Mouse (Mus musculus): ENCODE measurements at regions not wholly inside any gene's neighbourhood (a gene's known extent, or its start where the extent isn't known, plus 50 kb on each side); places are given as distances from the start of the nearest gene placed in this dataset.
A peak's percentile ranks its signal among the peaks of the same experiment; 100 is the strongest.

DNA sequence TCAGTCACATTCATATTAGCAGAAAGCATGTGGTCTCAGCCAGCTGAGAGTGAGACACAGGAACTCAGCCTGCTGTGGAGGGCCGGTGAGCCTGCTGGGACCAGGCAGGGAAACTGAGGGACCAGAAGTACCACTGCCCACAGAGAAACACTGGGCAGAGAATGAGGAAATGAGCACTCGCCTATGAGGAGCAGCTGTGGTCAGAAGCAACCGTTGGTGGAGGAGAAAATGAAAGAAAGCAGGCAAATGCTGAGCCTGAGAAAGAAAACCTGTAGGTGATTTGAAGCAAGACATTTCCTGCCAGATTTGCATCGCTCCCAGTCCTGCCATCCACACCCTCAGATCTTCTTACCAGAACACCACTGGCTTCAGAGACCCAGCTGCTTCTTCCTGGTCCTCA, 187.0 kb upstream of the Sesn3 start:
- Histone ChIP-seq H3K4me2 (no peak overlapping the region), H3K27ac (no peak overlapping the region), H3K4me1 (replicated peaks) (no peaks in the 10 kb centered on the region; the same call in 1 of the 2 replicates), H3K36me3 (no peaks in the 10 kb centered on the region), H3K9ac (no peak overlapping the region), H3K4me3 (no peak overlapping the region), H3K9me3 (no peaks in the 10 kb centered on the region), H3K27me3 (no peaks in the 10 kb centered on the region)
- ATAC-seq (ENCODE audit: low FRiP score): no peak
- 89% methylated on average over 4 of the region's 4 CpGs for WGBS

DNA sequence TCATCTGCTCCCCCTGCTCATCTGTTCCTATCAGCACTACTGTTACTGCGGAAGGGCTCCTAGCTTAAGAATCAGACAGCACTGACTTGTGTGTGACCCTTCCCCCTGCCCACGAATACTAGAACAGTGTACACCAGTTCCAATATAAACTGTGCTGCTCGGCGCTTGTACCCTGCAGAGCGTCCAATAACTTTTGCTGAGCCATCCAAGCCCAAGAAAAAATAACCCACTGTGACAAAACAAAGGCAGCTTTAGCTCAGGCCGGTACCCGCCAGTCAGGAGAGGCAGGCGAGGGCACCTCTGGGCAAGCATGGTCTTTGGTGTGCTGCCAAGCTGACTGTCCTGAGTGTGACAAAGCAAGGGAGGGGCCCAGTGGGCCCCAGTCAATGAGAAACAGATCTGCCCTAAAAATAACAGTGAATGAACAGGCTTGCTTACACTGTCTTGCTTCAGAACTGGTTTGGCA, 185.0 kb upstream of the Sesn3 start:
- peak; percentile 75 for ATAC-seq (ENCODE audit: low FRiP score)
- H3K4me3 ChIP-seq: no peak overlapping the region
- no peak overlapping the region for H3K9ac ChIP-seq
- no peaks in the 10 kb centered on the region for H3K27me3 ChIP-seq
- 34% methylated on average over 8 of the region's 8 CpGs for WGBS
- H3K27ac ChIP-seq: peak overlapping the region; percentile 10; the same call in 1 of the 2 replicates
- no peaks in the 10 kb centered on the region; the same call in 1 of the 2 replicates for H3K4me1 ChIP-seq (replicated peaks)
- H3K36me3 ChIP-seq: no peaks in the 10 kb centered on the region
- no peak overlapping the region for H3K4me2 ChIP-seq
- no peaks in the 10 kb centered on the region for H3K9me3 ChIP-seq

DNA sequence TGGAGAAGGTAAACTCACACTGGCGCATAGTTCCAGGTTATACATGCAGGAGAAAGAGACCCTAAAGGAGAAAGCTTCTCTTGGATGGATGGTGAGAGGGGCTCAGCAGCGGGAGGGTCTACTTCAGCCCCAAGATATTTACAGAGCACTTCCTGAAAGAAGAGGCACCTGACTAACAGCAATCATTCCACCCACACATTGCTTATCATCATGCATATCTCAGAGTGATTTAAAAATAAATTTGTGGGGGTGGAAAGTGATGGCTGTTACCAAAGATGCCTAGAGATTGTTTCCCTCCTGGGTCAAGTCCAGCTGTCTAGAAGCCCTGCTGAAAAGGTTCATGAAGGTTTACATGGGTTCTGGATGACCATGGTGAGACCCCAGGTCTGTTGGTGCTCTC, 184.4 kb upstream of the Sesn3 start:
- Histone ChIP-seq H3K4me3 (no peak overlapping the region), H3K4me2 (no peak overlapping the region), H3K27me3 (no peaks in the 10 kb centered on the region), H3K9ac (no peak overlapping the region), H3K36me3 (no peaks in the 10 kb centered on the region), H3K9me3 (no peaks in the 10 kb centered on the region), H3K27ac (no peak overlapping the region), H3K4me1 (replicated peaks) (no peaks in the 10 kb centered on the region; the same call in 1 of the 2 replicates)
- ATAC-seq (ENCODE audit: low FRiP score): no peak
- WGBS: 92% methylated on average over 2 of the region's 2 CpGs

DNA sequence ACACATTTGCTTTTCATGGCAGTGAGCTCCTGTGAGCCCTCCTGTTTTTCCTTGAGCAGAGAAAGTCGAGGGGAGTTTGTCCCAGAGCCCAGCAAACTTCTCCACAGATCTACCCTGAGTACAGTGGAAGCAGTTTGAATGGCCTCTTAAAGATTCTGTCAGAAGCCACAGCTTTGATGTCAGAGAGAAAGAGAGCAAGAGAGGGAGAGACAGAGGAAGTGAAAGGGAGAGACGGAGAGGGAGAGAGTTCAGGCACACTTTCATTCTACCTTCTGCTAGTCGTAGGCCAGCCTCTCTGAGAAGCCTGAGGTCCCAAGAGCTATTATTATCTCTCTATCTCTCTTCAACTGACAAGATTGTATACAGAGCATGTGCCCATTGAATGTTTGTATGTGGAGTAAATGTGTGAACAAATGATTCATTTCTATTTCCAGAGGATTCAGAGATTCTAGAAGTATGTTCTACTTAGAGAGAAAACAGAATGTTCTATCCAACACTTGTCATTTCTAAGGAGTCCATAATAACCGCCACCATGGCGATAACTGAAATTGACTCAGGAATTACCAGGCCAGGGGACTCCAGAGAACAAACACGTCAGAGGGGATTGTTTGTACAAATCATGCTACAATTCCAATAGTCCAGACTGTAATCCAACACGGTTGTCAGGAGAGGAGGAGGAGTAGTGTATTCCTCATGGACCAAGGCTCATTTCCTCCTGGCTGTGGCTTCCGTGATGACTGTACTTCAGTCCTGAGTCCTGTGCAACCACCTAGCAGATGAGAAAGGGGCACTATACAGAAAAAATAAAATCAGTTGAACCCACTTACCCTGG, 183.6 kb upstream of the Sesn3 start:
- 78% methylated on average over 8 of the region's 8 CpGs for WGBS
- Histone ChIP-seq H3K36me3 (no peaks in the 10 kb centered on the region), H3K27me3 (no peaks in the 10 kb centered on the region), H3K4me3 (no peak overlapping the region), H3K27ac (no peak overlapping the region), H3K4me1 (replicated peaks) (no peaks in the 10 kb centered on the region; the same call in 1 of the 2 replicates), H3K4me2 (no peak overlapping the region), H3K9ac (no peak overlapping the region), H3K9me3 (no peaks in the 10 kb centered on the region)
- no peak for ATAC-seq (ENCODE audit: low FRiP score)

DNA sequence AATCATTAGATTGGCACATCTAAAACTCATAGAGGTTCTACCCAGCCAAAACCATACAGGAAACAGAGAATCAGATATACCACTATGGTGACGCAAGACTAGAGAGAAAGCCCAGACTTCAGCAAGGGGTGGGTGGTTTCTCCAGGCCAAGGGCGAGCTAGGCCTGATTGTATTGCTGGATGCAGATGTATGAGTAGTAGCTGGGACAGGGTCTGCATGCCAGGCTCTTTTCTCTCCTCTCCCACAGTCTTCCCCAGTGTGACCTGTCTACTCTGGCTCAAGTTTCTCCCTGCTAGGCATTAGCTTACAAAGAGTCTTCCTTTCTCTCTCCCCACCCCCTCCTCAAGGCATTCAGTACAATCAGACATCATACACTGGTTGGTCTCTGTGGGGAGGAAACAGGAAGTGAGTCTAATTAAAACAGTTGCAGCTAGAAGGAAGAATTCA, 181.8 kb upstream of the Sesn3 start:
- no peaks in the 10 kb centered on the region for H3K9me3 ChIP-seq
- no peaks in the 10 kb centered on the region for H3K27me3 ChIP-seq
- no peaks in the 10 kb centered on the region; the same call in 1 of the 2 replicates for H3K4me1 ChIP-seq (replicated peaks)
- no peak overlapping the region for H3K4me2 ChIP-seq
- ATAC-seq (ENCODE audit: low FRiP score): no peak
- no peak overlapping the region for H3K9ac ChIP-seq
- WGBS: 93% methylated on average over 2 of the region's 2 CpGs
- H3K27ac ChIP-seq: no peak overlapping the region
- H3K36me3 ChIP-seq: no peaks in the 10 kb centered on the region
- H3K4me3 ChIP-seq: no peak overlapping the region

DNA sequence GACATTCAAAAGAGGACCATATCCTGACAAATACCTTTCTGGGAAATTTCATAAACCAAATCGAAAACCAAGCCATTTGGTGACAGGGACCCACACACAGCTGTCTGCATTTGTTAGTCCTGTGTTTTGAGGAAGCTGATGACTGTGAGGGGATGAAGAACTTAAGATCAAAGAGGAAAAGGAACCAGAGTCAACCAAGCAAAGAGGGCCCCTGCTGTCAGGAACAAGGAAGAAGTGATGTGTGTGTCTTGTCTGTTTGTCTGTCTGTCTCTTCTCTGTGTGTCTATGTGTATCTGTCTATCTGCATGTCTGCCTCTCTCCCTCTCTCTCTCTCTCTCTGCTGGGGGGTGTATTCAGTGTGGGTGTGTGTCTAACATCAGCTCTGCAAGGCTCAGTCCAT, 171.3 kb upstream of the Sesn3 start:
- no peak overlapping the region for H3K27ac ChIP-seq
- no peak overlapping the region for H3K4me3 ChIP-seq
- H3K36me3 ChIP-seq: no peaks in the 10 kb centered on the region
- no peaks in the 10 kb centered on the region for H3K27me3 ChIP-seq
- no peaks in the 10 kb centered on the region for H3K9me3 ChIP-seq
- H3K4me2 ChIP-seq: no peak overlapping the region
- ATAC-seq (ENCODE audit: low FRiP score): no peak
- H3K4me1 ChIP-seq (replicated peaks): no peaks in the 10 kb centered on the region
- no peak overlapping the region for H3K9ac ChIP-seq
- WGBS: 79% methylated on average over 1 of the region's 1 CpGs

DNA sequence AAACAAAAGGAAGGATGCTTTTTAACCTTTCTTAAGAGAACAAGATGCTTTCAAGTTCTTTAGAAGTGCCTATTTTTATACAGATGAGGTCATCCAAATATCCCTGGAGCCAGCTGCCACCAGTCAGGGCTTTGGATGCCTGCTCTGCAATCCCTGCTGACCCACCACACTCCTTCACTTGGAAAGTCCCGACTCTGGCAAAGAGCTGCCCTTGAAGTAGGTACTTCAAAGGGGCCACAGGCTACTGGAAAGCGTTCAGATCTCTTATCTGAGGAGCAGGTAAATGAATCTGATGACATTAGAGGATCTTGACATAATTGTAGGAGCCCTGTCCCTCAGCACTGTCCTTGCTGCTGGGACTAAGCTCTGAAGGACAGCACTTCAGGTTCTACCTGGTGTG, 169.9 kb upstream of the Sesn3 start:
- 70% methylated on average over 2 of the region's 2 CpGs for WGBS

DNA sequence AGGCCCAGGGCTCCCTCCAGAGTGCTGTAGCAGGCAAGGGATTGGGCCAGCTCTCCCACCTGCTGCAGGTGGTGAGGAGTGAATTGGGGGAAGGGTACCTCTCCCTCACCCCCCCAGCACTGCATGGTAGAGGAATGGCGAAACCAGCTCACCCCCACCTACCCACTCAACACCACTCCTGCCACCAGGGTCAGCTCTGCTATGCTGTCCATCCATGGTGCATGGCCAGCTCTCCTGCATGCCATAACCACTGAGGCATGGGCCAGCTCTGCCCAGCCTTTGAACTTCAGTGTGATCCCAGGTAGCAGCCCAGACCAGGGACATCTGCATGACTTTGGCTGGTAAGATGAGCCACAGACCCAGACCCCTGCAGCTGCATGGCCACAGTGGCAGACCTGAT, 168.5 kb upstream of the Sesn3 start:
- H3K9ac ChIP-seq: no peak overlapping the region
- H3K9me3 ChIP-seq: no peaks in the 10 kb centered on the region
- H3K4me2 ChIP-seq: no peak overlapping the region
- no peak overlapping the region for H3K4me3 ChIP-seq
- no peaks in the 10 kb centered on the region for H3K4me1 ChIP-seq (replicated peaks)
- ATAC-seq (ENCODE audit: low FRiP score): no peak
- no peaks in the 10 kb centered on the region for H3K27me3 ChIP-seq
- 75% methylated on average over 1 of the region's 1 CpGs for WGBS
- H3K27ac ChIP-seq: no peak overlapping the region
- H3K36me3 ChIP-seq: no peaks in the 10 kb centered on the region

More for the DNA sequence above, 169.9 kb upstream of the Sesn3 start:
- H3K9me3 ChIP-seq: no peaks in the 10 kb centered on the region
- no peaks in the 10 kb centered on the region for H3K27me3 ChIP-seq
- no peak for ATAC-seq (ENCODE audit: low FRiP score)
- H3K36me3 ChIP-seq: no peaks in the 10 kb centered on the region
- H3K4me1 ChIP-seq (replicated peaks): no peaks in the 10 kb centered on the region
- H3K4me2 ChIP-seq: no peak overlapping the region
- H3K27ac ChIP-seq: no peak overlapping the region
- H3K4me3 ChIP-seq: no peak overlapping the region
- H3K9ac ChIP-seq: no peak overlapping the region

DNA sequence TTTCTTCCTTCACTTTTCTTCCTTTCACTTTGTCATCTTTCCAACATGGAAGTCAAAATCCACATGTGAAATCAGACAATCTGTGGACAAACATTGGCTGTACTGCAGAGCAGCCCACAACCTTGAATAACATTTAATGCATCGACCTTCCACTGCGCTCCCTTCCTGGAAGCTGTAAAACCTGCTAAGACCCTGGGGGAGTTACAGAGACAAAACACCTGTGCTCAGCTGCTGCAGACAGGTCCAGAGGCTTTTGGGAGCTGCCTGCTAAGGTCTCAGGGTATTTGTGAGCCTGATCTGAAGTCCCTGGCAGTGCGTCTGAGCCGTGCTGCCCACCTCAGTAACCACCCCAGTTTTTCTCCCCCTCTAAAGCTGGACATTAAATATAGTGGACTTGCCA, 166.1 kb upstream of the Sesn3 start:
- Histone ChIP-seq H3K36me3 (no peaks in the 10 kb centered on the region), H3K4me1 (replicated peaks) (no peaks in the 10 kb centered on the region; the same call in 1 of the 2 replicates), H3K27ac (no peak overlapping the region), H3K9ac (no peak overlapping the region), H3K4me2 (no peak overlapping the region), H3K27me3 (no peaks in the 10 kb centered on the region), H3K9me3 (no peaks in the 10 kb centered on the region), H3K4me3 (no peak overlapping the region)
- WGBS: 87% methylated on average over 4 of the region's 4 CpGs
- ATAC-seq (ENCODE audit: low FRiP score): no peak

DNA sequence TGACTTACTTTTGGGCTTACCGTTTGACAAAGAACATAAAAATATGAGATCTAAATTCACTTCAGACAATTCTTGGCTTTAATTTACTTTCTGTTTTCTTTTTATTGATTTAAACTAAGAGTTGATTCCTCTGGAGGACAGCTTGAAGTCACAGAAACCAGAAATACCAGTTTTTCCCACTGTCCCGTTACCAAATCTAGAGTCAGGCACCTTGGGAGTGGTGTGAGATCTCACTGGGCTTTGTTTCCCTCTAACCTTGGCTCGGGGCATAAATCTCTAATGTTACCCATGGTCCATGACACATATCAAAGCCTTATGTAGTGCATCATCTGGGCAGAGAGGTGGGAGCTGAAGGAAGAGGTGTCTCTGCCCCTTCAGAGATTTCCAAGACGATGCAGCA, 165.4 kb upstream of the Sesn3 start:
- Histone ChIP-seq H3K4me1 (replicated peaks) (no peaks in the 10 kb centered on the region; the same call in 1 of the 2 replicates), H3K4me2 (no peak overlapping the region), H3K9ac (no peak overlapping the region), H3K27me3 (no peaks in the 10 kb centered on the region), H3K36me3 (no peaks in the 10 kb centered on the region), H3K9me3 (no peaks in the 10 kb centered on the region), H3K4me3 (no peak overlapping the region), H3K27ac (no peak overlapping the region)
- ATAC-seq (ENCODE audit: low FRiP score): no peak
- 84% methylated on average over 4 of the region's 4 CpGs for WGBS

DNA sequence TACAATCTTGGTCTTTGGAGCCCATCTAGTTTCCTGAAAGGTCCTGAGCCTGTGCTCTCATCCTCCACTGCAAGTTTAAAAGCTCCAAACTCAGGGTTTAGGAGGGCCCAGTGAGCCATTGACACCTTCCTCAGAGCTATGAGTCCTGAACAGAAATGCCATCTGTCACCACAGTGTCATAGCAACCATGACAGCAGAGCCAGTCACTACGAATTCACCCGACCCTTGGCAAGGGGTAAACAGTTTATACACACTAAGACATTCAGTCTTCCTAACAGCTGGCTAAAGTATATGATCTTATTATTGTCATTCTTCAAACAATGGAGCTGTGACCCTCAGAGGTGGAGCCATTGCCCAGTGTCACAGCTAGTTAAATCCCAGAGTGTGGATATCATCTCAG, 163.2 kb upstream of the Sesn3 start:
- Histone ChIP-seq H3K36me3 (no peaks in the 10 kb centered on the region), H3K27ac (no peak overlapping the region), H3K9me3 (no peaks in the 10 kb centered on the region), H3K4me1 (replicated peaks) (no peaks in the 10 kb centered on the region; the same call in 1 of the 2 replicates), H3K9ac (no peak overlapping the region), H3K27me3 (no peaks in the 10 kb centered on the region), H3K4me3 (no peak overlapping the region), H3K4me2 (no peak overlapping the region)
- 18% methylated on average over 2 of the region's 2 CpGs for WGBS
- no peak for ATAC-seq (ENCODE audit: low FRiP score)

DNA sequence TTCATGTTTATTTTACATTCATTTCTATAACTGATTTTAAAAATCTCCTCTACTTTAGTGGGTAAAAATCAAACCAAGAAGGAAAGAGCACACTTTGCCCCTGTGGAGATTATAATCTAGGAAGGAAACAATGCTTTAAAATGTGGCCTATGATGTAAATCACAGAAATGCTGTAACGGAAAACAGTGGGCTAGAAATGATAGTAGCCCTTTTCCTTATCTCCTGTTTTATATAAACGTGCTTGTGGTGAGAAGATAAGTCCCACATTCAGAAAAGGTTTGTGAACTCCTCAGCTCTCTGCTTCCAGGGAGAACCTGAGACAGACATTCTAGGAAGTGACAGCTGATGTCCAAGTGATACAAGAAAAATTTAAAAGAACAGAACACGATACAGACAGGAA, 159.3 kb upstream of the Sesn3 start:
- 84% methylated on average over 3 of the region's 3 CpGs for WGBS
- Histone ChIP-seq H3K9me3 (no peaks in the 10 kb centered on the region), H3K27ac (no peak overlapping the region), H3K4me3 (no peak overlapping the region), H3K4me1 (replicated peaks) (no peaks in the 10 kb centered on the region; the same call in 1 of the 2 replicates), H3K27me3 (no peaks in the 10 kb centered on the region), H3K9ac (no peak overlapping the region), H3K4me2 (no peak overlapping the region), H3K36me3 (no peaks in the 10 kb centered on the region)
- ATAC-seq (ENCODE audit: low FRiP score): no peak
